Comparison of ENCODE assay signal across 8 mouse cellular contexts in the genomic region with DNA sequence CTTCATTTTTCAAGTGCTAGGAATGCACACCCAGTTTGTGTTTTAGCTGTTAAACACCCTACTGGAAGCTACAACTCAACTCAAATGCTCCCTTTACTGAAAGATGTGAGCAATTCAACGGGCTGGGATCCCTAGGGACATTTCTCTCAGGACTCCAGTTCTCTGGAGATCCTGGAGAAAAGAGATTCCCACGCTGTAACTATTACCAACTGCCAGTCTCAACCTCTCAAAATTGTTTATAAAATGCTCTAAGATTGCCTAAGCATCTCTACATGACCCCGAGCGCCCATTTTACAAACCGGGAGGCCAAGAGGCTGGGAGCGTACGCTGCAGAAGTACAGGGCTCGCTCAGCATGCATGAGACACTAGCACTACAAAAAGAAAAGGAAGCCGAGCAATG. TPM values are rescaled to one million over a fixed set of nuclear protein-coding genes. Genes with fewer than 3 reads are reported as not detected.
DNase-seq lines count a peak whose midpoint lies in the region; ATAC-seq and TF ChIP-seq lines count a peak whose summit lies in the region.

No protein-coding gene starts in this region.

- peak overlapping the region; percentile 79 for H3K4me2 ChIP-seq in heart, embryonic 16.5 days (ENCODE audit: low read depth, low read length)
- H3K4me2 ChIP-seq in forebrain, postnatal 0 days (ENCODE audit: low read depth): peak overlapping the region; percentile 89
- H3K4me2 ChIP-seq in midbrain, embryonic 11.5 days: peak overlapping the region; percentile 90

- H3K9ac ChIP-seq in heart, embryonic 16.5 days (ENCODE audit: low read length): peak overlapping the region; percentile 87
- H3K9ac ChIP-seq in forebrain, postnatal 0 days: peak overlapping the region; percentile 66
- H3K9ac ChIP-seq in midbrain, embryonic 11.5 days (ENCODE audit: low read length): peak overlapping the region; percentile 79

- 13% methylated on average over 9 of the region's 9 CpGs for WGBS in heart, embryonic 16.5 days
- WGBS in forebrain, postnatal 0 days: 9% methylated on average over 9 of the region's 9 CpGs
- WGBS in midbrain, embryonic 11.5 days: 14% methylated on average over 9 of the region's 9 CpGs

- H3K27me3 ChIP-seq in heart, embryonic 16.5 days (ENCODE audit: control insufficient read depth, insufficient read depth, low read length): no peaks in the 10 kb centered on the region
- no peaks in the 10 kb centered on the region for H3K27me3 ChIP-seq in forebrain, postnatal 0 days (ENCODE audit: insufficient read depth, low read length)
- no peaks in the 10 kb centered on the region for H3K27me3 ChIP-seq in midbrain, embryonic 11.5 days (ENCODE audit: control insufficient read depth, insufficient read depth, low read length)

- no peak for DNase-seq in heart, postnatal 25 days (ENCODE audit: low spot score)
- DNase-seq in MEL-GATA-1-ER (ENCODE audit: extremely low read depth, low read depth): peak; percentile 14
- no peak for DNase-seq in forebrain, postnatal 0 days
- no peak for DNase-seq in midbrain, embryonic 11.5 days (ENCODE audit: low spot score, missing footprints)
- no peak for DNase-seq in cerebellum, postnatal 14 days
- DNase-seq in thymus, postnatal 0 days (ENCODE audit: low spot score): no peak
- DNase-seq in spleen, adult 18-20 months: no peak

- intact Hi-C loops in heart, postnatal 25 days (cut with DNase I): no loop called here

- TF ChIP-seq CTCF in forebrain, postnatal 0 days (IDR thresholded peaks at IDR 0.05; ENCODE audit: low read depth): no peak

- H3K27ac ChIP-seq in heart, embryonic 16.5 days (ENCODE audit: low read length): peak overlapping the region; percentile 52
- H3K27ac ChIP-seq in forebrain, postnatal 0 days (ENCODE audit: low read depth, low read length): peak overlapping the region; percentile 67
- H3K27ac ChIP-seq in midbrain, embryonic 11.5 days (ENCODE audit: low read depth, low read length): no peak overlapping the region

- H3K9me3 ChIP-seq in heart, embryonic 16.5 days (replicated peaks; ENCODE audit: control insufficient read depth, low read length): no peaks in the 10 kb centered on the region
- H3K9me3 ChIP-seq in forebrain, postnatal 0 days (ENCODE audit: low read length): no peaks in the 10 kb centered on the region
- no peaks in the 10 kb centered on the region for H3K9me3 ChIP-seq in midbrain, embryonic 11.5 days (ENCODE audit: control insufficient read depth, low read length)

- H3K36me3 ChIP-seq in heart, embryonic 16.5 days (ENCODE audit: control insufficient read depth, insufficient read depth): no peaks in the 10 kb centered on the region
- peaks cover 8% of the 10 kb centered on the region; the same call in 1 of the 2 replicates for H3K36me3 ChIP-seq in forebrain, postnatal 0 days (ENCODE audit: insufficient read depth)
- H3K36me3 ChIP-seq in midbrain, embryonic 11.5 days (ENCODE audit: control insufficient read depth, insufficient read depth, low read length): no peaks in the 10 kb centered on the region

- H3K4me3 ChIP-seq in heart, embryonic 16.5 days (ENCODE audit: low read length): peak overlapping the region; percentile 90
- peak overlapping the region; percentile 76 for H3K4me3 ChIP-seq in forebrain, postnatal 0 days (ENCODE audit: low read depth, low read length)
- peak overlapping the region; percentile 78 for H3K4me3 ChIP-seq in midbrain, embryonic 11.5 days (ENCODE audit: low read depth, low read length)

- ATAC-seq in heart, embryonic 16.5 days (replicated peaks; ENCODE audit: extremely low read depth, insufficient read depth, low FRiP score): no peak
- ATAC-seq in forebrain, postnatal 0 days: no peak; the same call in 1 of the 2 replicates
- ATAC-seq in midbrain, embryonic 11.5 days (ENCODE audit: low FRiP score): no peak; the same call in 1 of the 2 replicates

- peaks cover 29% of the 10 kb centered on the region for H3K4me1 ChIP-seq in heart, embryonic 16.5 days (ENCODE audit: control insufficient read depth, insufficient read depth, low read length)
- H3K4me1 ChIP-seq in forebrain, postnatal 0 days (ENCODE audit: insufficient read depth): peaks cover 4% of the 10 kb centered on the region; the same call in 1 of the 2 replicates
- peaks cover 9% of the 10 kb centered on the region for H3K4me1 ChIP-seq in midbrain, embryonic 11.5 days (ENCODE audit: control insufficient read depth, insufficient read depth, low read length)

RNA-seq across cellular contexts. Expression of a gene that starts 0.3 kb away (rescaled TPM):
- polyA plus RNA-seq in heart, embryonic 16.5 days (2015; fragmentation: Nextera tagmentation; extraction: Ambion mirVana): 25.6 and 25.7 TPM in 2 replicates
- 10 to 100 TPM; 44.1 to 47.2 TPM for total RNA-seq in heart, postnatal 25 days (2021)
- 31.5 and 48.7 TPM in 2 replicates for total RNA-seq in forebrain, postnatal 0 days (2014; rRNA removed)
- 19.2 and 24.3 TPM in 2 replicates for polyA plus RNA-seq in forebrain, postnatal 0 days (2015; fragmentation: Nextera tagmentation; extraction: Ambion mirVana)
- 22.6 and 28.4 TPM in 2 replicates for polyA plus RNA-seq in midbrain, embryonic 11.5 days (2014; fragmentation: Nextera tagmentation; extraction: Ambion mirVana)
- polyA plus RNA-seq in thymus, postnatal 0 days (2015; fragmentation: Nextera tagmentation; extraction: Ambion mirVana): 12.5 and 14.4 TPM in 2 replicates

RNA-seq across cellular contexts. Expression of a gene that starts 19.2 kb away (rescaled TPM):
- 210 and 225 TPM in 2 replicates for polyA plus RNA-seq in heart, embryonic 16.5 days (2015; fragmentation: Nextera tagmentation; extraction: Ambion mirVana)
- 10 to 100 TPM; 42.0 to 43.0 TPM for total RNA-seq in heart, postnatal 25 days (2021)
- total RNA-seq in forebrain, postnatal 0 days (2014; rRNA removed): 15.1 and 15.5 TPM in 2 replicates
- 42.4 and 45.5 TPM in 2 replicates for polyA plus RNA-seq in forebrain, postnatal 0 days (2015; fragmentation: Nextera tagmentation; extraction: Ambion mirVana)
- 398 and 399 TPM in 2 replicates for polyA plus RNA-seq in midbrain, embryonic 11.5 days (2014; fragmentation: Nextera tagmentation; extraction: Ambion mirVana)
- polyA plus RNA-seq in thymus, postnatal 0 days (2015; fragmentation: Nextera tagmentation; extraction: Ambion mirVana): 339 and 404 TPM in 2 replicates

RNA-seq across cellular contexts. Expression of a gene that starts 59.4 kb away (rescaled TPM):
- 15.3 and 19.2 TPM in 2 replicates for polyA plus RNA-seq in heart, embryonic 16.5 days (2015; fragmentation: Nextera tagmentation; extraction: Ambion mirVana)
- total RNA-seq in heart, postnatal 25 days (2021): 100 to 1,000 TPM; 250 to 251 TPM
- 10.8 and 13.1 TPM in 2 replicates for total RNA-seq in forebrain, postnatal 0 days (2014; rRNA removed)
- 6.4 and 7.0 TPM in 2 replicates for polyA plus RNA-seq in forebrain, postnatal 0 days (2015; fragmentation: Nextera tagmentation; extraction: Ambion mirVana)
- 0.27 and 0.50 TPM in 2 replicates for polyA plus RNA-seq in midbrain, embryonic 11.5 days (2014; fragmentation: Nextera tagmentation; extraction: Ambion mirVana)
- polyA plus RNA-seq in thymus, postnatal 0 days (2015; fragmentation: Nextera tagmentation; extraction: Ambion mirVana): 0.37 and 0.39 TPM in 2 replicates
